8 mouse cellular contexts compared by ENCODE assay signal in the genomic region with DNA sequence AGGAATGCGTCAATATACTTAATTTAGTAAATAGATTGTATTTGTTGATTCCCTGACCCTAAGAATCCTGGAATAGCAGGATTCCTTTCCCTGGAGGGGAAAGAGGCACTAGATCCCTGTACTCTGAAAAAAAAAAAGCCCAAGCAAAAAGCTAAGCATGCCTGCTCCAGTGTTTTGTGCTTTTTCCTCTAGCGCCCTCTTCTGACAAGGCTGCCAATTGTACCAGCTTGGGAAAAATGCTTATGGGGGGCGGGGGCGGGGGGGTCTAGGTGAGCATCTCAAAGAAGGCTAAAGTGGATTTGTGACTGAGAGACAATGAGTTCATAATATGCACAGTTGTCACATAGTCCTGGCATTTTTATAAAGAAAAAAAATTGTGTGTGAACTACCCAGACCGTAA. TPM values are rescaled to one million over a fixed set of nuclear protein-coding genes. Genes with fewer than 3 reads are reported as not detected.
A peak's percentile ranks its signal among the peaks of the same experiment; 100 is the strongest.
DNase-seq lines count a peak whose midpoint lies in the region; ATAC-seq and TF ChIP-seq lines count a peak whose summit lies in the region.

No protein-coding gene starts in this region.

- no peaks in the 10 kb centered on the region for H3K9me3 ChIP-seq in forebrain, embryonic 14.5 days (replicated peaks; ENCODE audit: control insufficient read depth, low read length)
- no peaks in the 10 kb centered on the region for H3K9me3 ChIP-seq in forebrain, embryonic 13.5 days (replicated peaks)
- no peaks in the 10 kb centered on the region for H3K9me3 ChIP-seq in lung, embryonic 14.5 days (ENCODE audit: low read depth, low read length)

- H3K27me3 ChIP-seq in forebrain, embryonic 14.5 days (replicated peaks; ENCODE audit: control insufficient read depth, insufficient read depth, low read length) = no peaks in the 10 kb centered on the region
- no peaks in the 10 kb centered on the region for H3K27me3 ChIP-seq in forebrain, embryonic 13.5 days
- H3K27me3 ChIP-seq in lung, embryonic 14.5 days (ENCODE audit: insufficient read depth, low read length) = no peaks in the 10 kb centered on the region

- H3K27ac ChIP-seq in forebrain, embryonic 14.5 days (ENCODE audit: low read depth, low read length) = no peak overlapping the region
- H3K27ac ChIP-seq in forebrain, embryonic 13.5 days = no peak overlapping the region
- H3K27ac ChIP-seq in lung, embryonic 14.5 days (ENCODE audit: low read depth) = no peak overlapping the region

- H3K36me3 ChIP-seq in forebrain, embryonic 14.5 days (ENCODE audit: control insufficient read depth, insufficient read depth, low read length) = peaks cover 92% of the 10 kb centered on the region
- H3K36me3 ChIP-seq in forebrain, embryonic 13.5 days (ENCODE audit: poor library complexity, severe bottlenecking) = peaks cover 87% of the 10 kb centered on the region
- no peaks in the 10 kb centered on the region for H3K36me3 ChIP-seq in lung, embryonic 14.5 days (ENCODE audit: insufficient read depth)

- no peak overlapping the region for H3K4me3 ChIP-seq in forebrain, embryonic 14.5 days (ENCODE audit: low read depth, low read length)
- no peak overlapping the region for H3K4me3 ChIP-seq in forebrain, embryonic 13.5 days
- no peak overlapping the region for H3K4me3 ChIP-seq in lung, embryonic 14.5 days (ENCODE audit: low read depth, low read length)

- no peak overlapping the region for H3K9ac ChIP-seq in forebrain, embryonic 14.5 days (ENCODE audit: low read length)
- no peak overlapping the region for H3K9ac ChIP-seq in forebrain, embryonic 13.5 days
- H3K9ac ChIP-seq in lung, embryonic 14.5 days = no peak overlapping the region

- H3K4me1 ChIP-seq in forebrain, embryonic 14.5 days (ENCODE audit: control insufficient read depth, insufficient read depth, low read length) = no peaks in the 10 kb centered on the region
- no peaks in the 10 kb centered on the region for H3K4me1 ChIP-seq in forebrain, embryonic 13.5 days
- H3K4me1 ChIP-seq in lung, embryonic 14.5 days (ENCODE audit: insufficient read depth) = no peaks in the 10 kb centered on the region

- DNase-seq in forebrain, embryonic 14.5 days (ENCODE audit: low spot score) = peak; percentile 70
- peak; percentile 75 for DNase-seq in lung, embryonic 14.5 days
- DNase-seq in lung, adult 18-20 months = no peak
- peak; percentile 65 for DNase-seq in embryo, embryonic 10 days (ENCODE audit: low spot score)
- peak; percentile 62 for DNase-seq in retina, postnatal 7 days (ENCODE audit: low read depth, low spot score)
- no peak for DNase-seq in cerebellum, adult 11-12 months
- no peak for DNase-seq in spleen, adult 12 weeks (ENCODE audit: low spot score)

- H3K4me2 ChIP-seq in forebrain, embryonic 14.5 days (ENCODE audit: low read length) = no peak overlapping the region
- no peak overlapping the region for H3K4me2 ChIP-seq in forebrain, embryonic 13.5 days
- no peak overlapping the region for H3K4me2 ChIP-seq in lung, embryonic 14.5 days

- no peak for ATAC-seq in forebrain, embryonic 14.5 days
- ATAC-seq in forebrain, embryonic 13.5 days = no peak
- no peak for ATAC-seq in lung, embryonic 14.5 days (ENCODE audit: insufficient read depth)

- WGBS in forebrain, embryonic 14.5 days = 35% methylated on average over 5 of the region's 5 CpGs
- 38% methylated on average over 5 of the region's 5 CpGs for WGBS in forebrain, embryonic 13.5 days
- WGBS in lung, embryonic 14.5 days = 41% methylated on average over 5 of the region's 5 CpGs

- peak; percentile 70 for TF ChIP-seq CTCF in lung, embryonic 14.5 days (IDR thresholded peaks at IDR 0.05; ENCODE audit: low read depth)

RNA-seq across cellular contexts. Expression of a gene that starts 12.8 kb away (rescaled TPM):
- 185 and 194 TPM in 2 replicates for polyA plus RNA-seq in forebrain, embryonic 14.5 days (2014; fragmentation: Nextera tagmentation; extraction: Ambion mirVana)
- polyA plus RNA-seq in forebrain, embryonic 13.5 days (2015; fragmentation: Nextera tagmentation; extraction: Ambion mirVana) = 188 and 192 TPM in 2 replicates
- 54.4 and 65.1 TPM in 2 replicates for polyA plus RNA-seq in lung, embryonic 14.5 days (2014; fragmentation: Nextera tagmentation; extraction: Ambion mirVana)

RNA-seq across cellular contexts. Expression of a gene that starts 32.6 kb away (rescaled TPM):
- polyA plus RNA-seq in forebrain, embryonic 14.5 days (2014; fragmentation: Nextera tagmentation; extraction: Ambion mirVana) = 25.0 and 31.9 TPM in 2 replicates
- polyA plus RNA-seq in forebrain, embryonic 13.5 days (2015; fragmentation: Nextera tagmentation; extraction: Ambion mirVana) = 18.1 and 20.8 TPM in 2 replicates
- polyA plus RNA-seq in lung, embryonic 14.5 days (2014; fragmentation: Nextera tagmentation; extraction: Ambion mirVana) = 1.3 and 1.4 TPM in 2 replicates

RNA-seq across cellular contexts. Expression of a gene that starts 45.1 kb away (rescaled TPM):
- polyA plus RNA-seq in forebrain, embryonic 14.5 days (2014; fragmentation: Nextera tagmentation; extraction: Ambion mirVana) = 4.1 and 5.0 TPM in 2 replicates
- polyA plus RNA-seq in forebrain, embryonic 13.5 days (2015; fragmentation: Nextera tagmentation; extraction: Ambion mirVana) = 4.1 and 5.8 TPM in 2 replicates
- 2.3 and 2.9 TPM in 2 replicates for polyA plus RNA-seq in lung, embryonic 14.5 days (2014; fragmentation: Nextera tagmentation; extraction: Ambion mirVana)

RNA-seq across cellular contexts. Expression of a gene that starts 50.2 kb away (rescaled TPM):
- polyA plus RNA-seq in forebrain, embryonic 14.5 days (2014; fragmentation: Nextera tagmentation; extraction: Ambion mirVana) = 132 and 140 TPM in 2 replicates
- polyA plus RNA-seq in forebrain, embryonic 13.5 days (2015; fragmentation: Nextera tagmentation; extraction: Ambion mirVana) = 103 TPM in 2 replicates
- 62.8 and 69.6 TPM in 2 replicates for polyA plus RNA-seq in lung, embryonic 14.5 days (2014; fragmentation: Nextera tagmentation; extraction: Ambion mirVana)

Comparison
In these comparisons a context has a peak if more than half of its experiments do, and no peak if none do; other contexts are left out.
1. DNase-seq: peak in forebrain, embryonic 14.5 days (single experiment), lung, embryonic 14.5 days (single experiment), embryo, embryonic 10 days (single experiment) and retina, postnatal 7 days (single experiment); none in lung, adult 18-20 months (0 of 2), cerebellum, adult 11-12 months (single experiment) and spleen, adult 12 weeks (single experiment).